Mouse (Mus musculus): Measurements from ENCODE around the gene Dclk2.

The Dclk2 gene

DNA sequence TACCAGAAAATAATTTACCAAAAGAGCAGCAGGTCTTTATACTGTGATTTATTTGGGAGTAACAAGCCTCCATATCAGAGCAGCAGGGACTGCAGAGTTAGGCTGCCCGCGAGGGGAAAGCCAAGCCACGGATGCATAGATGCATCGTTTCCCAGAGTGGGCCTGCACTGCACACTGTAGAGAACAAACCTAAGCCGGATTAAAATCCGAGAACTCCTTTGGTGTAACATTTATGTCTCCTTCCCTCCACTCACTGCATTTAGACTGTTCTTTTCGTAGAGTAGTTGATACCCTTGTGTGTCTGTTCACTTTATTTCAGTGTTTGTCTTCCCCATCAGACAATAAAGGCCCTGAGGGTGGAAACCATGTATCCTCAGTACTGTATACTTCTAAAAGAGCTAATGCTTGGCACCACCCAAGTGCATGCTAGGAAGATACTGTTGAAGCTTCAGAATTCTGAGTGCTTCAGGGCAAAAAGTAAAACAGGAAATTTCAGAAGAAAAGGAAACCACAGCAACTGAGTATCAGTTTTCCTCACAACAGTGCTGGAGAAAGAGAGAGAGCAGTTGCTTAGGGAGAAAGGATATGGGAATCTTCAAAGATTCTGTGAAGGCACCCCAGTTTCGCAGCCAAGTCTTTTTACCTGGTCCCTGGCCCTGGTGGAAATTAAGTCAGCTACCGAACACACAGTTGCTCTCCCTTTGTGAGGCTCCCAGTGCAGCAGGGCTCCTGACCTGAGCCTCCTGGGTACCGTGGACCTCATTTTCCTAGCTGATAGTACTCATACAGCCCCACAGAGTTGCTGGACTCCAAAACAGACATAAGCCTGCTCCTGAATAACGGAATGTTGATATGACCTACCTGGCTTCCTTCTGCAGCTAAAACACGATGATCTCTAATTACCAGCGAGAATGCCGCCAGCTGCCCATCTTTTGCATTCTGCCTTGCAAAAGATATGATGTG, 165.8 kb downstream of the Dclk2 start:
- DNase-seq, result no peak

DNA sequence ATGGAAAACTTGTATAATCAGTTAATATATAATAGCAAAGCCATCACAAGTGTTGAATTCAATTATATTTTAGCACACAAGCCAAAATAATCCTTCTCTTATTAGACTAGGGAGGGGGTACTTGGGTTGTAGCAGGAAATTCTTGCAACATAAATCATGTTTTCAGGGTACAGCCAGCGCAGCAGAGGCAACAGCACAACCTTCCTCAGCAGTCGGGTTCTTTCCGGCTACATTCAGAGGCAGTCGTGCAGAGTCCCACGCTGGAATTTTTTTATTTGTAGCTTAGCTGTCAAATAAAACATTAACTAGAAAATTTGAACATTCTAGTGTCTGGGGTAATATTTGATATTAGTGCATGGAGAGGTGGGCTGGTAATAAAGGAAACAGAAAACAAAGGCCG, 166.5 kb downstream of the Dclk2 start:
- DNase-seq, result no peak

DNA sequence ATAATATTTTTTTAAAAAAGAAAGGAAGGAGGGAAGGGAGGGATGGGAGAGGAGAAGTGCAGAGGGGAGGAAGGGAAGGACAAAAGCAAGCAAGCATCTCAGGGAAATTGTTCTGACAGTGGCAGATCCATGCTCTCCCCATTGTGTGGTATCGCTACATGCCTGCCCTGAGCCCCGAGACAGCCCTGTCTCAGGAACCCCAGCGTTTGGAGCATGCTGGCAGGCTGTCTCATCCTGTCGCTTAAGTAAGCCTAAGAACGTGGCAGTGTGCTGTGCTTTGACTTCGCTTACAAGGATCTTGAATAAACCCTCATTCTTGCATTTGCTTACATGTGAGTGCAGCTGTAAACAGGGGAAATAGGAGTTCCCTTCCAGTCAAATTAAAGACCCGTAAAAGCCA, 170.0 kb downstream of the Dclk2 start:
- no peak for DNase-seq

DNA sequence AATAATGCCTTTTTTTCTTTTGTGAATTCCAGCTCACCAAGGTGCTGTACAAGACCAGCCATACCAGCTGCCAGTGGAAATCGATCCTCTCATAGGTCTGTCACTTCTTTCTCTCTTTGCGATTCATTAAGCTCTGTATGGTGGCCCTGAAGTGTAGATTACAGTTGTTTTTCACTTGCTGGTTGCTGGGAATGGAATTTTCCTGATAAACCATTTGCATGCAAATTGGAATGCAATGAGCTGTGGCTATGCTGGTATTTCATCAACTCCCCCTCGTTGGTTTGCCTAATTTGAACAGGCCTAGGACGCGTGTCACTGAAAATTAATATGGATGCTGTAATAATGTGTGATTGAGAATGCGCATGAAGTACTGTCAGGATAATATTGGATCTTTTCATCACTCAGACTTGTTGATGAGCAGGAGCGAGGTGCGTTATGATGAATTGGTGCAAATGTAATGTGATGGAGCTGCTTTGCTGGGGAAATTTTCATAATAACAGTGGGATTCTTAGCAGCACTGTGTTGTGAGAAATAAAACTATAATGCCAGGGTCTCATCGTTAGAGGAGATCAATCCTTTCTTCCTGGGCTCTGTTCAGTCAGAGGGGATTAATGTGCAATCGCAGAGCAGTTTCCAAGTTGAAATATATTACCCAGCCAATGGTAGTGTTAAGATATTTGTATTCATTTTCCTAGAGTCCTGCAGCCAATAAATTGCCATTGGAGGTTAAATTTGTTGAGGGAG, 174.7 kb downstream of the Dclk2 start:
- no peak for DNase-seq

DNA sequence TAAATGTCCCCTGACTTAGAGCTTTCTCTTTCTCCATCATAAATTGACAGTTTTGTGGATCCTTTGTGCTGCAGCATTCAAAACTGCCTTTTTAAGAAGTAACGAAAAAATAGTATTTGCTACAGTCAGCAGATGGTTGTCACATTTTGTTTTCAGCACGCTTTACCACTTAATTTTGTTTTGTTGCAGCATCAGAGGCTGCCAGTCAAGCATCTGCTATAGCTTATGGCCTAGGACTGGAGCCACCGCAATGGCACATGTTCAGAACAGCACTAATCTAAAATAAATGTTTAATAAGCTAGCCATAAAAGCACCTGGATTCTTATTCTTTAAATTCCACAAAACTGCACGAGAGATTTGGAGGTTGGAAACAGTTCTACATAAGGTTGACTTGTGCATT, 175.3 kb downstream of the Dclk2 start:
- DNase-seq, result no peak

DNA sequence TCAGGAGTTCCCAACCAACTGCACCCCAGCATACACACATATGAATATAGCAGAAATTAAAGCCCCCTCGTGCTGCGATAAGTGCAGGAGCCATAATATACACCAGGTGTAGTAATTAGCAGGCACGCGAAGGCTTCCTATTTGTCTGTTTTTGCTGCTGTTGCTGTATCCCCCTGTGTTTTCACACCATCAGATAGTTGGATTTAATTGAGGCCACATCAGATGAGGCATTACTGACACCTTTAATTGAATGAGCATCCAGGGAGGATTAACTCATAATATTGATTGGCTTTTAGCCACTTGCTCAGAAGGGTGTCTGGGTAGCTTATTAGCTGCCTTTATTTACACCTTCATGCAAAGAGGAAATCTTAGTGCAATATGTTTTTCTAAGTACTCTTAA, 180.9 kb downstream of the Dclk2 start:
- no peak for DNase-seq

DNA sequence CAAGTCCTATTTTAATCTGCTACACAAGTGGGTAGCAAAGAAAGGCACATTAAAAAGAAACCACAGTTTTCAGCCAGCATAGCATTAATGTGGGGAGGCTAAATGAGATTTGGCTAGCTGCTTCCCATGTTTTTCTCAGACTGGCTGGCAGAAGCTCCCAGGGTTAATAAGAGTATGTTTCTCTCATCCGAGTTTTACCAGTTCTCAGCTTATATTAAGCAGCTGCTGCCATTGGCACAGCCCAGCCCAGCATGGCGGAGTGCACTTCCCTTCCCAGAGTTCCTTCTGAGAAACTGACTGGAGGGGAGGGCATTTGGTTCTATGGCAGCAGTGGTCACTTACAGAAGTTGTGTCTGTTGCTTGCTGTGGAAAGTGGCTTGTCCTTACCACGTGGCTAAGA, 181.8 kb downstream of the Dclk2 start:
- no peak for DNase-seq
